Mouse (Mus musculus) hindbrain, embryonic 13.5 days (tissue): ENCODE data around the gene Ccnk. TPM values are rescaled to one million over a fixed set of nuclear protein-coding genes. Genes with fewer than 3 reads are reported as not detected.

Experiments
- ATAC-seq: fragments of 200-750 bp; cut with Nextera tagmentation; 2 replicates; pipeline ENCODE4 v1.8.0; 2017; ENCODE audit warnings: moderate TSS enrichment; ENCODE audit not compliant: low FRiP score
- H3K27ac ChIP-seq: fragments of 300-500 bp; sonication (generic); 2 replicates; pipeline ENCODE4 v1.5.1; 2015; ENCODE audit warnings: inconsistent platforms, mild to moderate bottlenecking, moderate library complexity
- H3K27me3 ChIP-seq: fragments of 300-500 bp; sonication (generic); 2 replicates; pipeline ENCODE4 v1.6.1; 2015; ENCODE audit warnings: mild to moderate bottlenecking, inconsistent platforms
- H3K36me3 ChIP-seq: fragments of 300-500 bp; sonication (generic); 2 replicates; pipeline ENCODE4 v1.6.1; 2015; ENCODE audit warnings: mild to moderate bottlenecking, inconsistent platforms
- H3K4me1 ChIP-seq: fragments of 300-500 bp; sonication (generic); replicated peaks from 2 replicates; pipeline ENCODE4 v1.6.1; 2015; ENCODE audit warnings: inconsistent platforms
- H3K4me2 ChIP-seq: fragments of 300-500 bp; sonication (generic); 2 replicates; pipeline ENCODE4 v1.6.1; 2015; ENCODE audit warnings: inconsistent platforms, mild to moderate bottlenecking, moderate library complexity
- H3K4me3 ChIP-seq: fragments of 300-500 bp; sonication (generic); 2 replicates; pipeline ENCODE4 v1.5.1; 2015; ENCODE audit warnings: mild to moderate bottlenecking, inconsistent platforms
- H3K9ac ChIP-seq: fragments of 300-500 bp; sonication (generic); 2 replicates; pipeline ENCODE4 v1.6.1; 2015; ENCODE audit warnings: mild to moderate bottlenecking, inconsistent platforms
- H3K9me3 ChIP-seq: fragments of 300-500 bp; sonication (generic); 2 replicates; pipeline ENCODE4 v1.6.1; 2016; ENCODE audit warnings: inconsistent platforms
- WGBS: fragments of 180-500 bp; shearing (Covaris S2); methylation state at CpG from one replicate; pipeline ENCODE4 v1.1.7; 2015; 5-methylcytosine and 5-hydroxymethylcytosine counted together
- polyA plus RNA-seq: library from polyadenylated mRNA; unstranded; fragments of >200 nt; fragmentation: Nextera tagmentation; extraction: Ambion mirVana; gene quantifications from 2 replicates; pipeline ENCODE4 v1.2.1, GENCODE M21; 2015

The Ccnk gene
- polyA plus RNA-seq, 1 experiment from 2014 or later, result 4.0 TPM

DNA sequence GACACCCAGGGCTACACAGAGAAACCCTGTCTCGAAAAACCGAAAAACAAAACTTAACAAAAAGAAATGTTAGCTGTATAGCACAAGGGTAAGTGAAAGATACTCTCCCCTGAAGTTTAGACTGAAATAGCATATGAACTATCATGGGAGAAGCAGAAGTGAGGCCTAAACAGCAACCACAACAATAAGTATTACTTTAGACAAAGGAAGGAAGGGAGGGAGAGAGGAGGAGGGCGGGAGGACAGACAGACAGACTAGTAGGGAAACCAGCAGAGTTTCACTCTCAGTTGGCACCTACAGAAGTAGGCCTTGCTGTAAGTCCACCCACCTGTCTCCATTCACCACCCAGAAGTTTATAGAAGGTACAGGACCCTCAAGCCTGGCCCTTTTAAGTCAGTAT is 8.9 kb upstream of the Ccnk start:
- Histone ChIP-seq H3K27ac (no peak overlapping the region), H3K4me3 (no peak overlapping the region), H3K27me3 (no peaks in the 10 kb centered on the region), H3K9ac (no peak overlapping the region), H3K36me3 (no peaks in the 10 kb centered on the region), H3K9me3 (no peaks in the 10 kb centered on the region), H3K4me2 (no peak overlapping the region), H3K4me1 (peaks cover 22% of the 10 kb centered on the region)
- no peak for ATAC-seq
- WGBS, result 91% methylated on average over 3 of the region's 3 CpGs

DNA sequence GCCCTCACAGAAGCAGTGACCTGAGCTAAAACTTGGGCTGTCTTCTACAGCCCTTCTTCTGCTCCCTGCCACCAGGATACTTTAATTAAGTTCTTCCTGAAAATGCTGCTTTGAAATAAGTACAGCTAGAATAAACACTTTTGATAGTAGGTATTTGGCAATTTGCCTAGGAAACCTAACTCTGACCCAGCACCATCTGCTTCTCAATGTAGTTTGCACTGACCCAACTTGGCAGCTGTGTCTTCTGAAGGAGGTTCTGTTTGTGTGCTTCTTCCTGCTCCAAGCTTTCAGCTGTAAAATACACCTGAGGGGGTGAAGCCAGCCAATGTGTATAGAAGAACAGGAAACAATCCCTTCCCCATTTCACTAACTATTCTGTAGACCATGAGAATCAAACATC is 8.0 kb upstream of the Ccnk start:
- Histone ChIP-seq H3K27me3 (no peaks in the 10 kb centered on the region), H3K4me3 (no peak overlapping the region), H3K36me3 (no peaks in the 10 kb centered on the region), H3K9me3 (no peaks in the 10 kb centered on the region), H3K4me2 (no peak overlapping the region), H3K4me1 (peaks cover 25% of the 10 kb centered on the region), H3K9ac (no peak overlapping the region), H3K27ac (no peak overlapping the region)
- ATAC-seq, result no peak

DNA sequence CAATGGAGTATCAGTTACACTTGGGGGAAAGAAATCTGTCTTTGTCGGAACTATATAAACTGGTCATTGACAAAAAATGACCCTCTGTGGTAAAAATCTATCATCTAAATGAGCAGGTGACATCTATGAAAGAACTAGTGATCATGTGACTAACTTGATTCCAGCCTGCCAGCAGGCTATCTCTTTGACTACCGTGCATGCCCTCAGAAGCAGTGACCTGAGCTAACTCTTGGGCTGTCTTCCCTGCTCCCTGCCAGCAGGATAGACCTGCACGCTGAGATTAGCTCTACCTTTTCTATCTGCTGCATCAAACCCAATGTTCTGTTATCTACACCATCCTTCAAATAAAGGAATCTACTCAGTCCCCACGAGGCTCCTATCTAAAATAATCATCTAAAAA is 6.7 kb upstream of the Ccnk start:
- H3K4me1 ChIP-seq, result peaks cover 38% of the 10 kb centered on the region
- H3K27me3 ChIP-seq, result no peaks in the 10 kb centered on the region
- no peak for ATAC-seq
- H3K27ac ChIP-seq, result no peak overlapping the region
- H3K4me3 ChIP-seq, result no peak overlapping the region
- H3K36me3 ChIP-seq, result no peaks in the 10 kb centered on the region
- no peak overlapping the region for H3K9ac ChIP-seq
- H3K9me3 ChIP-seq, result no peaks in the 10 kb centered on the region
- H3K4me2 ChIP-seq, result no peak overlapping the region
- WGBS, result 54% methylated on average over 4 of the region's 4 CpGs

DNA sequence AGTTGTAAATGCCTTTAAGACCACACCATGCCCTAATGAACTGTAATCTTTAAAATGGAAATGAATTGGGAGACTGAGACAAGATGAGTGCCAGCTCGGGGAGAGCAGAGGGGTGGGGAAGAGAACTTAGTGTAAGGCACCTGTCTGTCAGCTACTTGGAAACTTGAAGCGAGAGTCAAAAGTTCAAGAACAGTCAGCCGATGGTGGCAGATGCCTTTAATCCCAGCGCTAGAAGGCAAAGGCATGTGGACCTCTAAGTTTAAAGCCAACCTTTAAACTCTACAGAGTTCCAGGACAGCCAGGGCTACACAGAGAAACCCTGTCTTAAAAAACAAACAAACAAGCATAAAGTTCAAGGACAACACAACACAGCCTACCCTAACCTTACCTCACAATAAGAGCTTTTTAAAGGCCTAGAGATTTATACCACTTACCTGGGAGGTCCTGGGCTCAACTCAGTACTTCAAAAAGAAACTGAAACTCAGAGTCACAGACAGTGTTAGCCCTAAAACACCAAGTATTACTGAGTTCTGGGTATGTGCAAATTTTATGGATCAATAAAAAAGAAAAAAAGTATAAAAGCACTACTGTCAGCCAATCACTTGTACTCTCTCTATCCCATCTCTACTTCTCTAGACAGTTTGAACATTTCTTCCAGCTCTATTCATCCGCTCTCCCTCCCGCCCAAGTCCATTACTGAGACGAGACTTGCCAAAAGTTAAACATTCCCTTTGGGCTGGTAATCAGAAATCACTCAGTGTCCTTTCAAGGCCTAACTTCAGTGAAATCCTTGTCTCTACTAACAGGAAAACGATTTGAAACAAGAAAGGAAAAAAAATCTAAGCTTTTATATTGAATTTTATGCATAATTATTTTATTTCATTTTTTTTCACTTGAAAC is 4.5 kb upstream of the Ccnk start:
- no peak for ATAC-seq
- H3K4me3 ChIP-seq, result no peak overlapping the region
- H3K4me1 ChIP-seq, result peaks cover 45% of the 10 kb centered on the region
- no peak overlapping the region for H3K9ac ChIP-seq
- no peak overlapping the region for H3K27ac ChIP-seq
- H3K36me3 ChIP-seq, result no peaks in the 10 kb centered on the region
- 75% methylated on average over 8 of the region's 8 CpGs for WGBS
- H3K9me3 ChIP-seq, result no peaks in the 10 kb centered on the region
- no peaks in the 10 kb centered on the region for H3K27me3 ChIP-seq
- no peak overlapping the region for H3K4me2 ChIP-seq

DNA sequence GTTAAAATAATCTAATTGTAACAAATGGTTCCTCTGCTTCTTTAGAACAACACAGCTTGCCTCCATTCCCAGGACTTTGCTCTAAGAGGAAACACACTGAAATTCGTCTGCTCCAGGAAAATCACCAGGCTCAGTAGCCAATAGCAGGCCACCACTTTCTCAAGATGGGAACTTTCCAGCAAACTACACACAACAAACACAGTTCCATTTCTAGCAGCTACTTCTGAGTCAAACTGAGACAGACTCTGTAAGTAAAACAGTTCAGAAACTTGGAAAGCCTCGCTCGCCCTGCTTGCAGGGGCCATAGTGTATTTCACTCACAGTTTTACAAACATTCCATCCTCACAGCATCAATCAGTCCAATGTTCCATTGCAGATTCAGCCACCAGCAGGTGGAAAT is 3.0 kb upstream of the Ccnk start:
- H3K27ac ChIP-seq, result no peak overlapping the region
- H3K4me1 ChIP-seq, result peaks cover 51% of the 10 kb centered on the region
- H3K27me3 ChIP-seq, result no peaks in the 10 kb centered on the region
- no peak overlapping the region for H3K4me3 ChIP-seq
- H3K36me3 ChIP-seq, result no peaks in the 10 kb centered on the region
- 0 out of 2 replicates have a peak overlapping the region, but pooled peaks have one; percentile 2 for H3K9ac ChIP-seq
- no peak overlapping the region for H3K4me2 ChIP-seq
- 78% methylated on average over 3 of the region's 3 CpGs for WGBS
- no peaks in the 10 kb centered on the region for H3K9me3 ChIP-seq
- no peak for ATAC-seq

DNA sequence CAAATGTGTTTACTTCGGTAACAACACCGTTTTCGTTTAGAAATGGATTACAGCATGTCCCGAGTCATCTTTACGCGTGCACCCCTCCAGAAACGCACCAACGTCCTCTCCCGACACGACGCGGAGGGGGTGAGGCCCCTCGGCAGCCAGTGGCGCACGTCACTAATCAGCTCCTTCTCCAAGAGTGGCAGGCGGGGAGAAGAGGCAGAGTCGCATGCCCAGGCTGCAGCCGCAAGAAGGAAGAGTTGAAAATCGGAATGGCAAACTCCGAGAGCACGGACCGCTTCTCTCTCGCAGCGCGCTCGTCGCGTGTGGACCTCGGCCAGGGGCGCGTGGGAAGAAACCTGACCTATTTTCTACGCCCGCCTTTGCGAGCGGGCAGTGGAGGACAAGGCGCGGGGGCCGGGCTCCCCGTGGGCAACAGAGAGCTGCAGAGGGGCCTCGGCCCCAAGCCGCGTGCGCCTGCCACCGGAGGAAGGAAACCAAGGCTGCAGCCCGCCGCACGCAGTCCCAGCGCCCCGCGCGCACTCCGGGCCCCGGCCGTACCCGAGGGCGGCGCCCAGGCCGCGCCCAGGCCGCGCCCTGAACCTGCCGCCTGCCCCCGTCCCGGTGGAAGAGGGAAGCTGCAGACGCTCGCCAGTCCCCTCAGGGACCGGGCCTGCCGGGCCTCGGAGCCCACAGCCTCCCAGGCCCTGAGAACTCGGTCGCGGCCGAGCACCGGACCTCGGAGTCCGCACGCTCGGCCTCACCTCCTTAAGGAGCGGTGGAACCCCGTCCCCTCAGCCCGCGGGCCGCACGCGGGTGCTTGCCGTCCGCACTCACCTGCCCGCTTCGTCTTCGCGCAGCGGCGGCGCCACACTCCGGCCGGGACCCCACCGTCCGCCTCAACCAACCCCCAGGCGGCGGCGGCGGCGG is 791 bp upstream of the Ccnk start:
- peak; percentile 57 for ATAC-seq
- under 1% methylated on average over 94 of the region's 103 CpGs for WGBS
- H3K9ac ChIP-seq, result peak overlapping the region; percentile 96

DNA sequence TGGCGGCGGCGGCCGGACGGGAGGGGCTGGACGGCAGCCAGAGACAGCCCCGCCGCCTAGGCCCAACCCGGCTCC is 296 bp upstream of the Ccnk start, which contains the start of gene Setd3:
Gene Setd3, minus strand, starts transcription at position 69 of the 75 bp plus-strand sequence.
- H3K9me3 ChIP-seq, result no peaks in the 10 kb centered on the region

More for the DNA sequence above, 791 bp upstream of the Ccnk start:
- Histone ChIP-seq H3K4me1 (peaks cover 32% of the 10 kb centered on the region), H3K9me3 (no peaks in the 10 kb centered on the region), H3K4me3 (peak overlapping the region; percentile 100), H3K36me3 (peaks cover 16% of the 10 kb centered on the region), H3K27me3 (no peaks in the 10 kb centered on the region), H3K27ac (peak overlapping the region; percentile 89), H3K4me2 (peak overlapping the region; percentile 85)

DNA sequence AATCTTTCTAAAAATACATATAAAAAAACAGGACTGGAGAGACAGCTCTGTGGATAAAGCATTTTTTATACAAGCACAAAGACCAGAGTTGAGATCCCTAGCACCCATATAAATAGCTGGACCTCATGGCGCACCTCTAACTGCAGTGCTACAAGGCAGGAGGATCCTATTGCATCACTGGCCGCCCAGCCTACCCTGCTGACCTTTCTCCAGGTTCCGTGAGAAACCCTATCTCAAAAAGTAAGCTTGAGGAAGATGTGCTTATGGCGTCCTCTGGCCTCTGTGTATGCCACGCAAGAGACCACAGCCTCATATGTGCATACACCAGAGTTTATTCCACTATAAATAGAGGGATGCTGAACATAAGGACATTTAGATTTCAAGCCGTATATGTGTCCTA is 2.3 kb downstream of the Ccnk start:
- 93% methylated on average over 6 of the region's 6 CpGs for WGBS
- Histone ChIP-seq H3K27me3 (no peaks in the 10 kb centered on the region), H3K27ac (no peak overlapping the region), H3K4me1 (peaks cover 25% of the 10 kb centered on the region), H3K36me3 (peaks cover 34% of the 10 kb centered on the region), H3K9me3 (no peaks in the 10 kb centered on the region), H3K9ac (no peak overlapping the region), H3K4me2 (no peak overlapping the region), H3K4me3 (no peak overlapping the region)
- no peak for ATAC-seq

More for the DNA sequence above, 296 bp upstream of the Ccnk start, which contains the start of gene Setd3:
- H3K4me2 ChIP-seq, result peak within 1 kb of the TSS; percentile 85
- peak within 1 kb of the TSS; percentile 96 for H3K9ac ChIP-seq
- peak within 1 kb of the TSS; percentile 100 for H3K4me3 ChIP-seq
- 0% methylated on average over 9 of the region's 9 CpGs for WGBS
- H3K4me1 ChIP-seq, result peaks cover 32% of the 10 kb centered on the region
- no peak for ATAC-seq
- peak within 1 kb of the TSS; percentile 89 for H3K27ac ChIP-seq
- peaks cover 21% of the 10 kb centered on the region for H3K36me3 ChIP-seq
- no peaks in the 10 kb centered on the region for H3K27me3 ChIP-seq

DNA sequence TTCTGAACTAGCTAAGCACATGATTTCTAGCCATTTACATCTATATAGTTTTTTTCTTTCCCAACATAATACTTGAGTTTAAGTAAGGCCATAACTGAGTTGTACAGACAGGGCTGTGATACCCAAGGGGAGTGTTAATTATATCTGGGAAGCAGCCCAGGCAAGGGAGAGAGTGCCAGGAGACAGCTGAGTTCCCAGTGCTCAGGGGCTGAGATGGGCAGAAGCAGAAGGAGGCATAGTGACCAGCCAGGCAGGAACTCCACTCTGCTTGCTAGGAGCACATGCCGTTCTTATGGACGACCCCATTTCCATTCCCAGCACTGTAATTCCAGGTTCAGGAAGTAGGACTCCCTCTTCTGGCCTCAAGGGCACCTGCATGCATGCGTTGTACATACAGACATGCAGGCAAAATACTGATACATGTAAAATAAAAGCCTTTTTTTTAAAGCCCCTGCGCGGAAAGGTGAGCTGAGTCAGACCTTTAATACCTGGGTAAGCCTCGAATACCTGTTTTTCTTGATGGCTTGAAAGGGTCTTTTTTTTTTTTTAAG is 8.2 kb downstream of the Ccnk start:
- Histone ChIP-seq H3K9ac (no peak overlapping the region), H3K27ac (no peak overlapping the region), H3K36me3 (peaks cover 81% of the 10 kb centered on the region), H3K27me3 (no peaks in the 10 kb centered on the region), H3K4me2 (no peak overlapping the region), H3K4me1 (no peaks in the 10 kb centered on the region; the same call in 1 of the 2 replicates), H3K9me3 (no peaks in the 10 kb centered on the region), H3K4me3 (no peak overlapping the region)
- ATAC-seq, result no peak
- 92% methylated on average over 6 of the region's 6 CpGs for WGBS

DNA sequence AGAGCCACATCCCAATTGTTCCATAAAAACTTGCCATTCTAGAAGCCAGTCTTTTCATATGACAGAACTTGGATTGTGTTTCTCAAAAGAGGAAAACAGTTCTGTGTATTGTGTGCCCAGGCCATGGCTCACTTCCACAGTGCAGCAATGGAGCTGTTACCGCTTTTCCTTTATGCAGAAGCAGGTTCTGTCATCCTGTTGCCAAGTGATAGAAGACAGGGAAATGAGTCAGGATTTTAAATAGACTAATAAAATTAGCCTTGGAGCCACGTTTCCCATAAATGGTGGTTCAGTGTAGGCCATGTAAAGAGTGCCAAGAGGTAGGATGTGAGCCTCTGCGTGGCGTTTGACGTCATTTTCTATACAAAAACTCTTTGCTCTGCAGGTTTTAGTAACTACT is 14.5 kb downstream of the Ccnk start:
- H3K4me3 ChIP-seq, result no peak overlapping the region
- no peaks in the 10 kb centered on the region for H3K4me1 ChIP-seq
- ATAC-seq, result no peak
- H3K27me3 ChIP-seq, result no peaks in the 10 kb centered on the region
- no peaks in the 10 kb centered on the region for H3K9me3 ChIP-seq
- H3K9ac ChIP-seq, result no peak overlapping the region
- H3K27ac ChIP-seq, result no peak overlapping the region
- peaks cover 97% of the 10 kb centered on the region for H3K36me3 ChIP-seq
- WGBS, result 93% methylated on average over 5 of the region's 5 CpGs
- H3K4me2 ChIP-seq, result no peak overlapping the region

DNA sequence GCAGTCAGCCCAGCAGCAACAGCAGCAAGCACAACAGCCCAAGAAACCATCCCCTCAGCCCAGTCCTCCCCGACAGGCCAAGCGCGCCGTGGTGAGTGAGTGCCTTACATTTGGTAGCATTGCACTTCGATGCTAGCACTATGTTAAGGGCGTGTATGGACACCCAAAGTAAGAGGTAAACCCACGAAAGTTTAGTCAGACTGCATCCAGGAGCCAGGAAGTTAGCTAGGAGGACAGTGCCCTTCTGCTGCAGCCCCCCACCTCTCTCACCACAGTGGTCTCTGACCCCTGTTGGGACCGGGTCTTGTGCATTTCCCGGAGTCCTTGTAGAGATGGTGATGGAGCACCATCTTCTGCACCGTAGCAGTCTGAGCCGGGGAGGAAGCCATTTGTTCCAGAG is 16.4 kb downstream of the Ccnk start:
- no peak overlapping the region for H3K4me2 ChIP-seq
- no peaks in the 10 kb centered on the region for H3K9me3 ChIP-seq
- H3K36me3 ChIP-seq, result peaks cover 97% of the 10 kb centered on the region
- H3K4me3 ChIP-seq, result no peak overlapping the region
- H3K27ac ChIP-seq, result no peak overlapping the region
- no peaks in the 10 kb centered on the region for H3K4me1 ChIP-seq
- 96% methylated on average over 11 of the region's 11 CpGs for WGBS
- no peak overlapping the region for H3K9ac ChIP-seq
- no peaks in the 10 kb centered on the region for H3K27me3 ChIP-seq
- no peak for ATAC-seq

DNA sequence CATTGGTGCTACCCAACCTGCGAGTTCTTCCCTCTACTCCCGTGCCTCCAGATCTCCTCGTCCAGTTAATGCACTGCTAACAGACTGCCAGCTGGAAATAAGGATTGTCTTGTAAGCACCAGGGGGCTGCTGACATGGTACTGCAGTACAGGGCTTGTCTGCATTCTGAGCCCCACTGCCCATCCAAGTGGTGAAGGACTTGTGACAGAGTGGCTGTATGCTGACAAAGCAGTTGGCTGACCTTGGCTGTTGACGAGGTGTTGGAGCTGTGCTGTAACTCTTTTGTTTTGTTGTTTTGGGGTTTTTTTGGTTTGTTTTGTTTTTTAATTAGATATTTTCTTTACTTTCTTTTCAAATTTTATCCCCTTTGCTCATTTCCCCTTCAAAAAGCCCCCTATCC is 19.1 kb downstream of the Ccnk start:
- no peaks in the 10 kb centered on the region for H3K9me3 ChIP-seq
- no peak overlapping the region for H3K4me3 ChIP-seq
- H3K4me1 ChIP-seq, result no peaks in the 10 kb centered on the region
- no peak overlapping the region for H3K27ac ChIP-seq
- no peaks in the 10 kb centered on the region for H3K27me3 ChIP-seq
- H3K36me3 ChIP-seq, result peaks cover 96% of the 10 kb centered on the region
- no peak overlapping the region for H3K4me2 ChIP-seq
- ATAC-seq, result no peak
- 91% methylated on average over 4 of the region's 4 CpGs for WGBS
- H3K9ac ChIP-seq, result no peak overlapping the region
